8 mouse cellular contexts compared by ENCODE assay signal in genomic region chr19:26606321-26607155, GRCm38 (mm10). TPM values are rescaled to one million over a fixed set of nuclear protein-coding genes. Genes with fewer than 3 reads are reported as not detected.
DNase-seq lines count a peak whose midpoint lies in the region; ATAC-seq and TF ChIP-seq lines count a peak whose summit lies in the region.

No protein-coding gene starts in this region.

- peak overlapping the region; percentile 94 for H3K27ac ChIP-seq in cortical plate, adult 2 months (ENCODE audit: insufficient read depth, low read length)
- H3K27ac ChIP-seq in intestine, embryonic 16.5 days (ENCODE audit: low read length) = peak overlapping the region; percentile 87
- peak overlapping the region; percentile 83 for H3K27ac ChIP-seq in limb, embryonic 12.5 days
- H3K27ac ChIP-seq in midbrain, embryonic 13.5 days = peak overlapping the region; percentile 91

- no peaks in the 10 kb centered on the region for H3K9me3 ChIP-seq in intestine, embryonic 16.5 days (ENCODE audit: control insufficient read depth, low read length)
- H3K9me3 ChIP-seq in limb, embryonic 12.5 days = no peaks in the 10 kb centered on the region
- H3K9me3 ChIP-seq in midbrain, embryonic 13.5 days = no peaks in the 10 kb centered on the region

- peak; percentile 5 for ATAC-seq in activated CD4-positive, CD25-positive, alpha-beta regulatory T cell, adult 4 months
- ATAC-seq in intestine, embryonic 16.5 days = peak; percentile 27
- ATAC-seq in limb, embryonic 12.5 days (ENCODE audit: insufficient number of reproducible peaks, insufficient read depth, low FRiP score, low TSS enrichment, low read depth) = peak; percentile 15
- ATAC-seq in midbrain, embryonic 13.5 days = peak; percentile 25
- ATAC-seq in erythroid progenitor cell, adult 5-6 weeks (replicated peaks; ENCODE audit: low FRiP score, poor library complexity, severe bottlenecking) = no peak

- H3K4me2 ChIP-seq in intestine, embryonic 16.5 days (ENCODE audit: low read depth, low read length) = peak overlapping the region; percentile 97
- peak overlapping the region; percentile 99 for H3K4me2 ChIP-seq in limb, embryonic 12.5 days
- H3K4me2 ChIP-seq in midbrain, embryonic 13.5 days (replicated peaks) = peak overlapping the region; percentile 100

- H3K9ac ChIP-seq in intestine, embryonic 16.5 days (ENCODE audit: low read depth, low read length) = peak overlapping the region; percentile 85
- peak overlapping the region; percentile 84 for H3K9ac ChIP-seq in limb, embryonic 12.5 days (replicated peaks)
- peak overlapping the region; percentile 78 for H3K9ac ChIP-seq in midbrain, embryonic 13.5 days (replicated peaks)

- H3K4me1 ChIP-seq in cortical plate, adult 2 months (ENCODE audit: control insufficient read depth, insufficient read depth, low read length) = peaks cover 1% of the 10 kb centered on the region; the same call in 1 of the 2 replicates
- peaks cover 8% of the 10 kb centered on the region for H3K4me1 ChIP-seq in intestine, embryonic 16.5 days (ENCODE audit: control insufficient read depth, insufficient read depth, low read length)
- H3K4me1 ChIP-seq in limb, embryonic 12.5 days (replicated peaks) = peaks cover 28% of the 10 kb centered on the region
- H3K4me1 ChIP-seq in midbrain, embryonic 13.5 days (replicated peaks) = peaks cover 25% of the 10 kb centered on the region

- H3K36me3 ChIP-seq in intestine, embryonic 16.5 days (ENCODE audit: control insufficient read depth, insufficient read depth, low read length) = no peaks in the 10 kb centered on the region
- H3K36me3 ChIP-seq in limb, embryonic 12.5 days = no peaks in the 10 kb centered on the region
- H3K36me3 ChIP-seq in midbrain, embryonic 13.5 days = no peaks in the 10 kb centered on the region

- peak; percentile 49 to 64 for DNase-seq in gastrocnemius, postnatal 4 days (ENCODE audit: low spot score in 2 of 2)
- DNase-seq in skeletal muscle tissue, adult 2 months (ENCODE audit: low read depth, low spot score) = peak; percentile 56

- TF ChIP-seq CTCF in cortical plate, adult 2 months (IDR thresholded peaks at IDR 0.05; ENCODE audit: extremely low read depth, insufficient read depth, low read length) = no peak

- WGBS in intestine, embryonic 16.5 days = under 1% methylated on average over 63 of the region's 63 CpGs
- WGBS in limb, embryonic 12.5 days = under 1% methylated on average over 54 of the region's 63 CpGs
- WGBS in midbrain, embryonic 13.5 days = under 1% methylated on average over 63 of the region's 63 CpGs

- peak overlapping the region; percentile 88 for H3K4me3 ChIP-seq in cortical plate, adult 2 months (ENCODE audit: insufficient read depth, low read length)
- peak overlapping the region; percentile 78 for H3K4me3 ChIP-seq in intestine, embryonic 16.5 days (ENCODE audit: low read length)
- H3K4me3 ChIP-seq in limb, embryonic 12.5 days (replicated peaks) = peak overlapping the region; percentile 74
- H3K4me3 ChIP-seq in midbrain, embryonic 13.5 days (replicated peaks) = peak overlapping the region; percentile 79

- peak; percentile 30; the same call in 1 of the 2 replicates for TF ChIP-seq POLR2A in cortical plate, adult 2 months (IDR thresholded peaks at IDR 0.05; ENCODE audit: extremely low read depth, insufficient read depth, low read length)

- no peaks in the 10 kb centered on the region for H3K27me3 ChIP-seq in intestine, embryonic 16.5 days (replicated peaks; ENCODE audit: control insufficient read depth, insufficient read depth, low read length)
- peaks cover 5% of the 10 kb centered on the region; the same call in 1 of the 2 replicates for H3K27me3 ChIP-seq in limb, embryonic 12.5 days
- H3K27me3 ChIP-seq in midbrain, embryonic 13.5 days = peaks cover 34% of the 10 kb centered on the region

RNA-seq across cellular contexts. Expression of gene Smarca2, which starts 1.7 kb away (rescaled TPM):
- polyA plus RNA-seq in activated CD4-positive, CD25-positive, alpha-beta regulatory T cell, adult 4 months (2017; shearing (Covaris generic)) = 10 to 100 TPM; 43.0 to 60.0 TPM
- 156 and 160 TPM in 2 replicates for polyA plus RNA-seq in cortical plate, adult 2 months (2012; rRNA removed)
- total RNA-seq in gastrocnemius, postnatal 4 days (2021) = 10 to 100 TPM; 63.8 to 75.7 TPM
- polyA plus RNA-seq in intestine, embryonic 16.5 days (2015; fragmentation: Nextera tagmentation; extraction: Ambion mirVana) = 29.4 and 29.6 TPM in 2 replicates
- polyA plus RNA-seq in limb, embryonic 12.5 days (2016; fragmentation: Nextera tagmentation; extraction: Ambion mirVana) = 72.0 and 79.4 TPM in 2 replicates
- polyA plus RNA-seq in midbrain, embryonic 13.5 days (2015; fragmentation: Nextera tagmentation; extraction: Ambion mirVana) = 109 and 117 TPM in 2 replicates
- total RNA-seq in erythroid progenitor cell, adult 5-6 weeks (2015; ENCODE audit: low replicate concordance) = 9.4 and 41.5 TPM in 2 replicates
- 10.7 and 12.0 TPM in 2 replicates for total RNA-seq in erythroid progenitor cell, adult 5-6 weeks (2017; ENCODE audit: low replicate concordance)
